Mouse (Mus musculus) embryonic fibroblast, embryonic 13.5 days (primary cell): ENCODE data around the gene Trim12c.

Source experiments
- CTCF ChIP-seq: IDR thresholded peaks from 2 replicates; pipeline ENCODE4 v1.5.1; 2011; ENCODE audit warnings: mild to moderate bottlenecking, control low read depth, low read length, moderate library complexity, borderline replicate concordance; ENCODE audit not compliant: insufficient read depth
- POLR2A ChIP-seq: IDR thresholded peaks from 2 replicates; pipeline ENCODE4 v1.6.1; 2011; ENCODE audit warnings: low read depth, mild to moderate bottlenecking, control low read depth, low read length, moderate library complexity

- TF ChIP-seq CTCF (no peak), POLR2A (no peak)
Measured at GRCm38 (mm10) chr7:104401140-104401539, 48.0 kb upstream of the Trim12c start.
